Mouse (Mus musculus): ENCODE measurements around the gene Fuom. TPM values are rescaled to one million over a fixed set of nuclear protein-coding genes. Genes with fewer than 3 reads are reported as not detected.

The Fuom gene
- total RNA-seq, 2 experiments from 2014 or later, result 12.9 to 13.6 TPM

GRCm38 (mm10) chr7:140059601-140060000 lies 42.6 kb downstream of the Fuom start:
- no peak for ATAC-seq (replicated peaks; ENCODE audit: poor library complexity, severe bottlenecking)

GRCm38 (mm10) chr7:140058528-140058927 lies 43.7 kb downstream of the Fuom start:
- ATAC-seq (replicated peaks; ENCODE audit: poor library complexity, severe bottlenecking), result no peak

GRCm38 (mm10) chr7:140057413-140058407 lies 44.5 kb downstream of the Fuom start:
- peak; percentile 41 for ATAC-seq (replicated peaks; ENCODE audit: poor library complexity, severe bottlenecking)

GRCm38 (mm10) chr7:140054124-140054523 lies 48.1 kb downstream of the Fuom start:
- ATAC-seq (replicated peaks; ENCODE audit: poor library complexity, severe bottlenecking), result no peak

GRCm38 (mm10) chr7:140049115-140049689 lies 53.0 kb downstream of the Fuom start:
- ATAC-seq (replicated peaks; ENCODE audit: poor library complexity, severe bottlenecking), result peak; percentile 52

- ATAC-seq (replicated peaks; ENCODE audit: poor library complexity, severe bottlenecking), result peak; percentile 23
These were observed 53.7 kb downstream of the Fuom start, which contains the start of gene Msx3 for GRCm38 (mm10) chr7:140048361-140049114. Gene Msx3, minus strand, starts transcription at chr7:140049089.

GRCm38 (mm10) chr7:140047811-140048311 lies 54.4 kb downstream of the Fuom start:
- peak; percentile 29 for ATAC-seq (replicated peaks; ENCODE audit: poor library complexity, severe bottlenecking)

Other genes with a start within 250 kb of the Fuom start
- gene Kndc1, start 207.7 kb downstream of the Fuom start, total RNA-seq (2014; fragmentation: Nextera tagmentation), result not detected in 2 replicates
- gene Kndc1, start 207.7 kb downstream of the Fuom start, total RNA-seq (2017), result not detected in 2 replicates
- gene Utf1, start 158.7 kb downstream of the Fuom start, total RNA-seq (2014; fragmentation: Nextera tagmentation), result not detected in 2 replicates
- gene Utf1, start 158.7 kb downstream of the Fuom start, total RNA-seq (2017), result not detected in 2 replicates
- gene 6430531B16Rik, start 123.7 kb downstream of the Fuom start, total RNA-seq (2014; fragmentation: Nextera tagmentation), result 0.62 TPM in 1 of 2 replicates, not detected in the other
- 0.52 TPM in 1 of 2 replicates, not detected in the other for gene 6430531B16Rik, start 123.7 kb downstream of the Fuom start, total RNA-seq (2017)
- 0.38 TPM in 1 of 2 replicates, not detected in the other for gene Adam8, start 109.9 kb downstream of the Fuom start, total RNA-seq (2014; fragmentation: Nextera tagmentation)
- gene Adam8, start 109.9 kb downstream of the Fuom start, total RNA-seq (2017), result 0.99 and 1.3 TPM in 2 replicates
- 21.3 and 21.5 TPM in 2 replicates for gene Zfp511, start 66.0 kb downstream of the Fuom start, total RNA-seq (2014; fragmentation: Nextera tagmentation)
- 20.6 and 21.5 TPM in 2 replicates for gene Zfp511, start 66.0 kb downstream of the Fuom start, total RNA-seq (2017)
- gene Tubgcp2, start 65.8 kb downstream of the Fuom start, total RNA-seq (2014; fragmentation: Nextera tagmentation), result 19.2 and 34.8 TPM in 2 replicates
- 36.3 and 40.4 TPM in 2 replicates for gene Tubgcp2, start 65.8 kb downstream of the Fuom start, total RNA-seq (2017)
- gene Msx3, start 53.4 kb downstream of the Fuom start, total RNA-seq (2014; fragmentation: Nextera tagmentation), result not detected in 2 replicates
- gene Msx3, start 53.4 kb downstream of the Fuom start, total RNA-seq (2017), result not detected in 2 replicates
- 0.67 TPM in 1 of 2 replicates, not detected in the other for gene Caly, start 19.9 kb downstream of the Fuom start, total RNA-seq (2014; fragmentation: Nextera tagmentation)
- not detected in 2 replicates for gene Caly, start 19.9 kb downstream of the Fuom start, total RNA-seq (2017)
- not detected in 2 replicates for gene Prap1, start 9.0 kb downstream of the Fuom start, total RNA-seq (2014; fragmentation: Nextera tagmentation)
- not detected in 2 replicates for gene Prap1, start 9.0 kb downstream of the Fuom start, total RNA-seq (2017)
- gene Paox, start 13.4 kb upstream of the Fuom start, total RNA-seq (2014; fragmentation: Nextera tagmentation), result 37.9 and 44.7 TPM in 2 replicates
- 26.6 and 38.5 TPM in 2 replicates for gene Paox, start 13.4 kb upstream of the Fuom start, total RNA-seq (2017)
- gene Echs1, start 14.0 kb upstream of the Fuom start, total RNA-seq (2014; fragmentation: Nextera tagmentation), result 97.4 and 109 TPM in 2 replicates
- 107 and 150 TPM in 2 replicates for gene Echs1, start 14.0 kb upstream of the Fuom start, total RNA-seq (2017)
- 11.4 and 21.0 TPM in 2 replicates for gene Mtg1, start 35.1 kb upstream of the Fuom start, total RNA-seq (2014; fragmentation: Nextera tagmentation)
- 9.5 and 14.4 TPM in 2 replicates for gene Mtg1, start 35.1 kb upstream of the Fuom start, total RNA-seq (2017)
- not detected in 2 replicates for gene Sprn, start 52.4 kb upstream of the Fuom start, total RNA-seq (2014; fragmentation: Nextera tagmentation)
- not detected in 2 replicates for gene Sprn, start 52.4 kb upstream of the Fuom start, total RNA-seq (2017)
- gene Olfr522, start 62.3 kb upstream of the Fuom start, total RNA-seq (2014; fragmentation: Nextera tagmentation), result not detected in 2 replicates
- gene Olfr522, start 62.3 kb upstream of the Fuom start, total RNA-seq (2017), result not detected in 2 replicates
- gene Olfr523, start 70.8 kb upstream of the Fuom start, total RNA-seq (2014; fragmentation: Nextera tagmentation), result not detected in 2 replicates
- not detected in 2 replicates for gene Olfr523, start 70.8 kb upstream of the Fuom start, total RNA-seq (2017)
- gene Olfr524, start 103.5 kb upstream of the Fuom start, total RNA-seq (2014; fragmentation: Nextera tagmentation), result not detected in 2 replicates
- gene Olfr524, start 103.5 kb upstream of the Fuom start, total RNA-seq (2017), result not detected in 2 replicates
- gene Cd163l1, start 115.8 kb upstream of the Fuom start, total RNA-seq (2014; fragmentation: Nextera tagmentation), result not detected in 2 replicates
- not detected in 2 replicates for gene Cd163l1, start 115.8 kb upstream of the Fuom start, total RNA-seq (2017)
- gene 5830411N06Rik, start 144.8 kb upstream of the Fuom start, total RNA-seq (2014; fragmentation: Nextera tagmentation), result not detected in 2 replicates
- not detected in 2 replicates for gene 5830411N06Rik, start 144.8 kb upstream of the Fuom start, total RNA-seq (2017)
- not detected in 2 replicates for gene Olfr525, start 218.4 kb upstream of the Fuom start, total RNA-seq (2014; fragmentation: Nextera tagmentation)
- gene Olfr525, start 218.4 kb upstream of the Fuom start, total RNA-seq (2017), result not detected in 2 replicates
- not detected in 2 replicates for gene Olfr527, start 231.6 kb upstream of the Fuom start, total RNA-seq (2014; fragmentation: Nextera tagmentation)
- not detected in 2 replicates for gene Olfr527, start 231.6 kb upstream of the Fuom start, total RNA-seq (2017)

Data from granulocyte monocyte progenitor cell, adult 5-6 weeks (primary cell).